Mouse (Mus musculus): ENCODE data around the gene Sprr2h.

The Sprr2h gene

GRCm38 (mm10) chr3:92385385-92385784, at the start of gene Sprr2h:
Gene Sprr2h, plus strand, starts transcription at chr3:92385685.
- no peak for DNase-seq (ENCODE audit: low spot score)

- no peak for DNase-seq (ENCODE audit: low spot score)
These were observed 49.2 kb upstream of the Sprr2h start for GRCm38 (mm10) chr3:92336278-92336677.

GRCm38 (mm10) chr3:92338840-92339239, 46.6 kb upstream of the Sprr2h start, which contains the start of gene Sprr2d:
Gene Sprr2d, plus strand, starts transcription at chr3:92339140.
- no peak for DNase-seq (ENCODE audit: low spot score)

- no peak for DNase-seq (ENCODE audit: low spot score)
These were observed 33.6 kb upstream of the Sprr2h start, which contains the start of gene Sprr2e for GRCm38 (mm10) chr3:92351843-92352242. Gene Sprr2e, plus strand, starts transcription at chr3:92352143.

GRCm38 (mm10) chr3:92361619-92362018, 23.9 kb upstream of the Sprr2h start:
- no peak for DNase-seq (ENCODE audit: low spot score)

- no peak for DNase-seq (ENCODE audit: low spot score)
These were observed 20.6 kb upstream of the Sprr2h start, which contains the start of gene Sprr2f for GRCm38 (mm10) chr3:92364887-92365286. Gene Sprr2f, plus strand, starts transcription at chr3:92365187.

GRCm38 (mm10) chr3:92373613-92374012, 11.9 kb upstream of the Sprr2h start:
- DNase-seq (ENCODE audit: low spot score) = no peak

GRCm38 (mm10) chr3:92394301-92394700, 8.8 kb downstream of the Sprr2h start:
- no peak for DNase-seq (ENCODE audit: low spot score)

- no peak for DNase-seq (ENCODE audit: low spot score)
These were observed 22.2 kb downstream of the Sprr2h start, which contains the start of gene Sprr2i for GRCm38 (mm10) chr3:92407691-92408090. Gene Sprr2i, plus strand, starts transcription at chr3:92407991.

GRCm38 (mm10) chr3:92417782-92418181, 32.3 kb downstream of the Sprr2h start, which contains the start of gene Sprr2j-ps:
Gene Sprr2j-ps, plus strand, starts transcription at chr3:92418082.
- no peak for DNase-seq (ENCODE audit: low spot score)

GRCm38 (mm10) chr3:92429323-92429722, 43.8 kb downstream of the Sprr2h start, which contains the start of gene Gm9774:
Gene Gm9774, minus strand, starts transcription at chr3:92429423.
- DNase-seq (ENCODE audit: low spot score) = no peak

- DNase-seq (ENCODE audit: low spot score) = no peak
These were observed 46.8 kb downstream of the Sprr2h start, which contains the start of gene Sprr2k for GRCm38 (mm10) chr3:92432282-92432681. Gene Sprr2k, plus strand, starts transcription at chr3:92432582.

All from left cerebral cortex, adult 11 months (tissue).